ENCODE assay signal across 9 mouse cellular contexts in genomic region chr4:33734923-33735322, GRCm38 (mm10).
A peak's percentile ranks its signal among the peaks of the same experiment; 100 is the strongest.
DNase-seq lines count a peak whose midpoint lies in the region; ATAC-seq lines count a peak whose summit lies in the region.
"Had no signal": no experiment of that assay in that cellular context is flagged by ENCODE, and none has a peak within 500 bp of the region (broad histone marks: within the 10 kb centered on the region; RNA-seq: fewer than 3 reads in every experiment).

No protein-coding gene starts in this region.

- ATAC-seq in hindbrain, embryonic 11.5 days (ENCODE audit: low FRiP score) = no peak
- no peak for ATAC-seq in hindbrain, embryonic 14.5 days (ENCODE audit: low FRiP score)
- peak; percentile 72 for ATAC-seq in heart, embryonic 12.5 days (ENCODE audit: insufficient number of reproducible peaks, low FRiP score)
- ATAC-seq in lung, embryonic 15.5 days (ENCODE audit: borderline replicate concordance, extremely low read depth, low FRiP score, low TSS enrichment) = peak; percentile 46; the same call in 1 of the 2 replicates
- no peak for ATAC-seq in liver, embryonic 12.5 days

- no peak overlapping the region for H3K4me3 ChIP-seq in hindbrain, embryonic 11.5 days (ENCODE audit: low read depth, low read length)
- H3K4me3 ChIP-seq in hindbrain, embryonic 14.5 days (replicated peaks; ENCODE audit: low read length) = no peak overlapping the region
- no peak overlapping the region for H3K4me3 ChIP-seq in heart, embryonic 12.5 days
- no peak overlapping the region for H3K4me3 ChIP-seq in lung, embryonic 15.5 days
- no peak overlapping the region for H3K4me3 ChIP-seq in liver, embryonic 12.5 days

- H3K4me2 ChIP-seq in hindbrain, embryonic 11.5 days (replicated peaks; ENCODE audit: low read depth, low read length) = no peak overlapping the region
- no peak overlapping the region for H3K4me2 ChIP-seq in hindbrain, embryonic 14.5 days (replicated peaks)
- 0 out of 2 replicates have a peak overlapping the region, but pooled peaks have one; percentile 32 for H3K4me2 ChIP-seq in heart, embryonic 12.5 days
- H3K4me2 ChIP-seq in lung, embryonic 15.5 days = 0 out of 2 replicates have a peak overlapping the region, but pooled peaks have one; percentile 2
- H3K4me2 ChIP-seq in liver, embryonic 12.5 days = no peak overlapping the region

- no peak overlapping the region for H3K9ac ChIP-seq in hindbrain, embryonic 11.5 days (ENCODE audit: low read depth, low read length)
- H3K9ac ChIP-seq in hindbrain, embryonic 14.5 days = no peak overlapping the region
- no peak overlapping the region for H3K9ac ChIP-seq in heart, embryonic 12.5 days
- H3K9ac ChIP-seq in lung, embryonic 15.5 days = no peak overlapping the region
- no peak overlapping the region for H3K9ac ChIP-seq in liver, embryonic 12.5 days

- H3K27ac ChIP-seq in hindbrain, embryonic 11.5 days (ENCODE audit: low read depth, low read length) = no peak overlapping the region
- no peak overlapping the region for H3K27ac ChIP-seq in hindbrain, embryonic 14.5 days
- H3K27ac ChIP-seq in heart, embryonic 12.5 days (ENCODE audit: poor library complexity, severe bottlenecking) = no peak overlapping the region; the same call in 1 of the 2 replicates
- H3K27ac ChIP-seq in lung, embryonic 15.5 days = no peak overlapping the region
- H3K27ac ChIP-seq in liver, embryonic 12.5 days = no peak overlapping the region

- WGBS in hindbrain, embryonic 11.5 days = 34% methylated on average over 8 of the region's 8 CpGs
- WGBS in hindbrain, embryonic 14.5 days = 35% methylated on average over 8 of the region's 8 CpGs
- 23% methylated on average over 8 of the region's 8 CpGs for WGBS in heart, embryonic 12.5 days
- 37% methylated on average over 8 of the region's 8 CpGs for WGBS in lung, embryonic 15.5 days
- whole genome bisulfite sequencing in liver, embryonic 12.5 days (ENCODE audit: insufficient replicate concordance) = 49% methylated on average over 8 of the region's 8 CpGs

- no peaks in the 10 kb centered on the region for H3K4me1 ChIP-seq in hindbrain, embryonic 11.5 days (replicated peaks; ENCODE audit: control insufficient read depth, insufficient read depth, low read length)
- H3K4me1 ChIP-seq in hindbrain, embryonic 14.5 days (replicated peaks; ENCODE audit: control insufficient read depth, insufficient read depth, low read length) = peaks cover 15% of the 10 kb centered on the region
- H3K4me1 ChIP-seq in heart, embryonic 12.5 days (replicated peaks) = peaks cover 36% of the 10 kb centered on the region
- H3K4me1 ChIP-seq in lung, embryonic 15.5 days = peaks cover 32% of the 10 kb centered on the region
- peaks cover 9% of the 10 kb centered on the region for H3K4me1 ChIP-seq in liver, embryonic 12.5 days

- no peaks in the 10 kb centered on the region for H3K9me3 ChIP-seq in hindbrain, embryonic 11.5 days (ENCODE audit: control insufficient read depth, low read length)
- H3K9me3 ChIP-seq in hindbrain, embryonic 14.5 days (ENCODE audit: control insufficient read depth, low read length) = no peaks in the 10 kb centered on the region
- no peaks in the 10 kb centered on the region for H3K9me3 ChIP-seq in heart, embryonic 12.5 days (replicated peaks)
- no peaks in the 10 kb centered on the region for H3K9me3 ChIP-seq in lung, embryonic 15.5 days
- no peaks in the 10 kb centered on the region for H3K9me3 ChIP-seq in liver, embryonic 12.5 days (replicated peaks)
- H3K9me3 ChIP-seq: G1E had no signal

- no peaks in the 10 kb centered on the region for H3K27me3 ChIP-seq in hindbrain, embryonic 11.5 days (ENCODE audit: control insufficient read depth, insufficient read depth, low read length)
- no peaks in the 10 kb centered on the region for H3K27me3 ChIP-seq in hindbrain, embryonic 14.5 days (ENCODE audit: control insufficient read depth, insufficient read depth, low read length)
- H3K27me3 ChIP-seq in heart, embryonic 12.5 days (replicated peaks) = no peaks in the 10 kb centered on the region
- H3K27me3 ChIP-seq in lung, embryonic 15.5 days = no peaks in the 10 kb centered on the region
- no peaks in the 10 kb centered on the region; the same call in 1 of the 2 replicates for H3K27me3 ChIP-seq in liver, embryonic 12.5 days (replicated peaks)

- peak; percentile 19 for DNase-seq in hindbrain, embryonic 11.5 days (ENCODE audit: low spot score)
- DNase-seq in hindbrain, embryonic 14.5 days (ENCODE audit: low spot score) = no peak
- peak; percentile 78 for DNase-seq in adrenal gland, postnatal 14 days
- no peak for DNase-seq in urinary bladder, postnatal 14 days (ENCODE audit: low spot score)
- DNase-seq in spleen, adult 12 weeks (ENCODE audit: low spot score) = no peak

- no peaks in the 10 kb centered on the region for H3K36me3 ChIP-seq in hindbrain, embryonic 11.5 days (ENCODE audit: control insufficient read depth, insufficient read depth, low read length)
- no peaks in the 10 kb centered on the region for H3K36me3 ChIP-seq in hindbrain, embryonic 14.5 days (replicated peaks; ENCODE audit: control insufficient read depth, insufficient read depth)
- H3K36me3 ChIP-seq in heart, embryonic 12.5 days = no peaks in the 10 kb centered on the region
- no peaks in the 10 kb centered on the region for H3K36me3 ChIP-seq in lung, embryonic 15.5 days
- H3K36me3 ChIP-seq in liver, embryonic 12.5 days = no peaks in the 10 kb centered on the region
- H3K36me3 ChIP-seq: G1E had no signal

Comparison
In these comparisons a context has a peak if more than half of its experiments do, and no peak if none do; other contexts are left out.
1. DNase-seq: peak in hindbrain, embryonic 11.5 days (single experiment) and adrenal gland, postnatal 14 days (single experiment); none in hindbrain, embryonic 14.5 days (single experiment), urinary bladder, postnatal 14 days (single experiment) and spleen, adult 12 weeks (single experiment).
2. ATAC-seq: peak in heart, embryonic 12.5 days (single experiment) and lung, embryonic 15.5 days (single experiment); none in hindbrain, embryonic 11.5 days (single experiment), hindbrain, embryonic 14.5 days (single experiment) and liver, embryonic 12.5 days (single experiment).
3. H3K4me2 ChIP-seq: peak in heart, embryonic 12.5 days (single experiment) and lung, embryonic 15.5 days (single experiment); none in hindbrain, embryonic 11.5 days (single experiment), hindbrain, embryonic 14.5 days (single experiment) and liver, embryonic 12.5 days (single experiment).